Mouse (Mus musculus) neural tube, embryonic 12.5 days (tissue): ENCODE data around the gene Aloxe3. TPM values are rescaled to one million over a fixed set of nuclear protein-coding genes. Genes with fewer than 3 reads are reported as not detected.

Source experiments
- ATAC-seq: fragments of 200-750 bp; cut with Nextera tagmentation; 2 replicates; pipeline ENCODE4 v1.8.0; 2017; ENCODE audit warnings: low read depth, mild to moderate bottlenecking, moderate TSS enrichment, moderate library complexity; ENCODE audit not compliant: low FRiP score
- H3K27ac ChIP-seq: fragments of 300-500 bp; sonication (generic); 2 replicates; pipeline ENCODE4 v1.5.1; 2016
- H3K27me3 ChIP-seq: fragments of 300-500 bp; sonication (generic); replicated peaks from 2 replicates; pipeline ENCODE4 v1.6.1; 2016; ENCODE audit warnings: mild to moderate bottlenecking
- H3K36me3 ChIP-seq: fragments of 300-500 bp; sonication (generic); 2 replicates; pipeline ENCODE4 v1.6.1; 2016; ENCODE audit warnings: mild to moderate bottlenecking
- H3K4me1 ChIP-seq: fragments of 300-500 bp; sonication (generic); 2 replicates; pipeline ENCODE4 v1.6.1; 2016
- H3K4me2 ChIP-seq: fragments of 300-500 bp; sonication (generic); replicated peaks from 2 replicates; pipeline ENCODE4 v1.6.1; 2016; ENCODE audit warnings: mild to moderate bottlenecking
- H3K4me3 ChIP-seq: fragments of 300-500 bp; sonication (generic); 2 replicates; pipeline ENCODE4 v1.5.1; 2016
- H3K9ac ChIP-seq: fragments of 300-500 bp; sonication (generic); 2 replicates; pipeline ENCODE4 v1.6.1; 2016; ENCODE audit warnings: mild to moderate bottlenecking
- H3K9me3 ChIP-seq: fragments of 300-500 bp; sonication (generic); 2 replicates; pipeline ENCODE4 v1.6.1; 2016; ENCODE audit warnings: mild to moderate bottlenecking
- WGBS: fragments of 180-500 bp; shearing (Covaris S2); methylation state at CpG from one replicate; pipeline ENCODE4 v1.1.7; 2016; 5-methylcytosine and 5-hydroxymethylcytosine counted together
- polyA plus RNA-seq: library from polyadenylated mRNA; unstranded; fragments of >200 nt; fragmentation: Nextera tagmentation; extraction: Ambion mirVana; gene quantifications from 2 replicates; pipeline ENCODE4 v1.2.1, GENCODE M21; 2016

Gene Aloxe3
- polyA plus RNA-seq, 1 experiment from 2014 or later = not detected

DNA sequence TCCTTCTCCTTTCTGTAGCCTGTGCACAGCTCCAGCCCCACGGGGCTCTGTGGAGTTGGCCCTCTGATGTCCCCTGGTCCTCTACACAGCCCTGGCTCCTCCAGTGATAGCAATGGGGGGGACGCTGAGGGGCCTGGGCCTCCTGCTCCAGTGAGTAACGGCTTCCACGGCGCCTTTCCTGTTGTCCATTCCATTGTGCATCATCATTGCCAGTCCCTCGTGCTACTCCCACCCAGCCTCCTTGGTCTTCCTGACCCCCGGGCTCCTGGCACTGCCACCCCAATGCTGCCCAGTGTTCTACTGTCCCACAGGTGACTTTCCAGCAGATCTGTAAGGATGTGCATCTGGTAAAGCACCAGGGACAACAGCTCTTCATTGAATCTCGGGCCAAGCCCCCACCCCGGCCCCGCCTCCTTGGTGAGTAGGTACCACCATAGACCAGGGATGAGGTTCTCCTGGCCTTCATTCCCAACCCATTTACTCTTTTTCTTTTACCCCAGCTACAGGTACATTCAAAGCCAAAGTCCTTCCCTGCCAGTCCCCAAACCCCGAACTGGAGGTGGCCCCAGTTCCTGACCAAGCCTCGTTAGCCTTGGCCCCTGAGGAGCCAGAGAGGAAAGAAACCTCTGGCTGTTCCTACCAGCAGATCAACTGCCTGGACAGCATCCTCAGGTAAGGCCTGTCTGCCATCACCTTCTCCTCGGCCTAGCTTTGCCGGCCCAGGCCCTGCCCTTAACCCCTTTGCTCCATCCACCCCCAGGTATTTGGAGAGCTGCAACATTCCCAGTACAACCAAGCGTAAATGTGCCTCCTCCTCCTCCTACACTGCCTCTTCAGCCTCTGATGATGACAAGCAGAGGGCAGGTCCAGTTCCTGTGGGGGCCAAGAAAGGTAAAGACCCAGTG, 21.9 kb upstream of the Aloxe3 start:
- H3K27me3 ChIP-seq = no peaks in the 10 kb centered on the region
- peaks cover 18% of the 10 kb centered on the region for H3K4me1 ChIP-seq
- H3K36me3 ChIP-seq = peaks cover 82% of the 10 kb centered on the region
- H3K27ac ChIP-seq = no peak overlapping the region
- no peak overlapping the region for H3K9ac ChIP-seq
- H3K4me2 ChIP-seq = no peak overlapping the region
- H3K9me3 ChIP-seq = no peaks in the 10 kb centered on the region
- no peak for ATAC-seq
- 91% methylated on average over 15 of the region's 15 CpGs for WGBS
- H3K4me3 ChIP-seq = no peak overlapping the region

DNA sequence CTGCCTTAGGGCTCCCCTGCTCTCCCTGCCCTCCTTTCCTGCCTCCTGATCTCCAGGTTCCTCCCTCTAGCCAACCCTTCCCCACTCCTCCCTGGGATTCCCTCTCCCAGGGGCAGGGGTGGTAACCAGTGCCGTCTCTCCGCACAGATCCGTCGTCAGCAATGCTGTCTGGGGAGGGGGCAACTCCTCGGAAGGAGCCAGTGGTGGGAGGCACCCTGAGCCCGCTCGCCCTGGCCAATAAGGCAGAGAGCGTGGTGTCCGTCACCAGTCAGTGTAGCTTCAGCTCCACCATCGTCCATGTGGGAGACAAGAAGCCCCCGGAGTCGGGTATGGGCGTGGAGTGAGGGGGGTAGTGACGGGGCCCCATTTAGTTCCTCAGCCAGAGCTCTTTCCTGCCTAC, 21.2 kb upstream of the Aloxe3 start:
- no peak for ATAC-seq
- Histone ChIP-seq H3K4me3 (no peak overlapping the region), H3K36me3 (peaks cover 89% of the 10 kb centered on the region), H3K4me2 (no peak overlapping the region), H3K4me1 (peaks cover 12% of the 10 kb centered on the region), H3K9ac (no peak overlapping the region), H3K27me3 (no peaks in the 10 kb centered on the region), H3K27ac (no peak overlapping the region), H3K9me3 (no peaks in the 10 kb centered on the region)
- WGBS = 93% methylated on average over 14 of the region's 14 CpGs

DNA sequence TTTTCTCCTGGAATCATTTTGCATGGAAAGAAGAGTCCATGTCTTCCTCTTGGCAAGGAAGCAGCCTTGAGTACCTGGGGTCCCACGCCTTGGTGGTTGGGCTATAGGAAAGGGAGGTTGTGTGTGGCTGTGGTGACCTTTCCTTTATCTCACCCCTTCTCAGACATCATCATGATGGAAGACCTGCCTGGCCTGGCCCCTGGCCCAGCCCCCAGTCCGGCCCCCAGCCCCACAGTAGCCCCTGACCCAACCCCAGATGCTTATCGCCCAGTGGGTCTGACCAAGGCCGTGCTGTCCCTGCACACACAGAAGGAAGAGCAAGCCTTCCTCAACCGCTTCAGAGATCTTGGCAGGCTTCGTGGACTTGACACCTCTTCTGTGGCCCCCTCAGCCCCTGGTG, 20.5 kb upstream of the Aloxe3 start:
- Histone ChIP-seq H3K36me3 (peaks cover 90% of the 10 kb centered on the region), H3K27me3 (no peaks in the 10 kb centered on the region), H3K4me2 (no peak overlapping the region), H3K27ac (no peak overlapping the region), H3K4me1 (peaks cover 5% of the 10 kb centered on the region; the same call in 1 of the 2 replicates), H3K9ac (no peak overlapping the region), H3K4me3 (no peak overlapping the region), H3K9me3 (no peaks in the 10 kb centered on the region)
- 90% methylated on average over 6 of the region's 6 CpGs for WGBS
- no peak for ATAC-seq

DNA sequence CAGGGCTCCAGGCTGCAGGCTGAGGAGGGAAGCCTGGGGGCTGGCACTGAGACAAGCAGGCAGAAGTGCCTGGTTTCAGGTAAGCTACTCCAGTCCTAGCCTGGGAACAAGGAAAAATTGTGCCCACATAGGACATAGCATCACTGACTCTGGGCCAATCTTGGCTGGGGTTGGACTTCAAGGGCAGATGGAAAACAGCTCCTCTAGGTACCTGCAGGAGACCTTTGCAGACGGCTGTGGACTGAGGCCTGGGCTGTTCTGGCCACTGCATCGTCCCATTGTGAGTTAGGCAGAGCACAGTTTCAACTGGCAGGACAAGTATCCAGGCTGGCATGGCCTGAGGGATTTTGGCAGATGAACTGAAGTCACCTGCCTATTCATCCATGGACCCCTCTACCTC, 19.9 kb upstream of the Aloxe3 start:
- no peak overlapping the region for H3K4me3 ChIP-seq
- H3K36me3 ChIP-seq = peaks cover 87% of the 10 kb centered on the region
- WGBS = 81% methylated on average over 2 of the region's 2 CpGs

DNA sequence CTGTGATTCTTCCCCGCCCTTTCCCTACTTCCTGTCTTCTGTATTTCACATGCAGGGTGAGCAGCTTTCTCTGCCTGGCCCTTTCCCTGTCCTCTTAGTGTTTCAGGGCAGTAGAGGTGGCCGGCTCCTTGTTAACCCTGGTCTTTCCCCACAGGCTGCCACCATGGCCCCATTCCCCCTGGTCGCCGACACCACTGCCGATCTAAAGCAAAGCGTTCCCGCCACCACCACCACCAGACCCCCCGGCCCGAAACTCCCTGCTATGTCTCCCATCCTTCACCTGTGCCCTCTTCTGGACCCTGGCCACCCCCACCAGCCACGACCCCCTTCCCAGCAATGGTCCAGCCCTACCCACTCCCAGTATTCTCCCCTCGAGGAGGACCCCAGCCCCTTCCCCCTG, 19.4 kb upstream of the Aloxe3 start:
- Histone ChIP-seq H3K4me3 (no peak overlapping the region), H3K27ac (no peak overlapping the region), H3K9ac (no peak overlapping the region), H3K36me3 (peaks cover 82% of the 10 kb centered on the region), H3K9me3 (no peaks in the 10 kb centered on the region), H3K27me3 (no peaks in the 10 kb centered on the region), H3K4me1 (no peaks in the 10 kb centered on the region), H3K4me2 (no peak overlapping the region)
- WGBS = 94% methylated on average over 11 of the region's 11 CpGs
- no peak for ATAC-seq

More for the DNA sequence above, 19.9 kb upstream of the Aloxe3 start:
- no peak overlapping the region for H3K9ac ChIP-seq
- no peak for ATAC-seq
- no peaks in the 10 kb centered on the region for H3K4me1 ChIP-seq
- H3K4me2 ChIP-seq = no peak overlapping the region
- H3K27me3 ChIP-seq = no peaks in the 10 kb centered on the region
- no peak overlapping the region for H3K27ac ChIP-seq
- no peaks in the 10 kb centered on the region for H3K9me3 ChIP-seq

DNA sequence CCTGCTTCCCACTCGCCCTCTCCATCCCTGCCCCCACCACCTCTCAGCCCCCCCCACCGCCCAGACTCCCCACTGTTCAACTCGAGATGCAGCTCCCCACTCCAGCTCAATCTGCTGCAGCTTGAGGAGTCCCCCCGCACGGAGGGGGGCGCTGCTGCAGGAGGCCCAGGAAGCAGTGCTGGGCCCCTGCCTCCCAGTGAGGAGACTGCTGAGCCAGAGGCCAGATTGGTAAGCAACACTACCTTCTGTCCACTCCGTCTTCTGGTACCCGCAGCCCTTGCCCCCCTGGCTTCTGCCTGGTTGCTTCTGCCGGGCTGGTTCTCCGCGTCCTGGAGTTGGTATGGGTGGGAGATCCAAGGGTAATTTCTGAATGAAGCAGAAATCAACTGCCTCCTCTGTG, 18.9 kb upstream of the Aloxe3 start:
- 92% methylated on average over 11 of the region's 11 CpGs for WGBS
- H3K4me3 ChIP-seq = no peak overlapping the region
- H3K4me2 ChIP-seq = no peak overlapping the region
- no peaks in the 10 kb centered on the region for H3K27me3 ChIP-seq
- peaks cover 77% of the 10 kb centered on the region for H3K36me3 ChIP-seq
- no peak for ATAC-seq
- H3K27ac ChIP-seq = no peak overlapping the region
- no peak overlapping the region for H3K9ac ChIP-seq
- H3K4me1 ChIP-seq = no peaks in the 10 kb centered on the region
- no peaks in the 10 kb centered on the region for H3K9me3 ChIP-seq

DNA sequence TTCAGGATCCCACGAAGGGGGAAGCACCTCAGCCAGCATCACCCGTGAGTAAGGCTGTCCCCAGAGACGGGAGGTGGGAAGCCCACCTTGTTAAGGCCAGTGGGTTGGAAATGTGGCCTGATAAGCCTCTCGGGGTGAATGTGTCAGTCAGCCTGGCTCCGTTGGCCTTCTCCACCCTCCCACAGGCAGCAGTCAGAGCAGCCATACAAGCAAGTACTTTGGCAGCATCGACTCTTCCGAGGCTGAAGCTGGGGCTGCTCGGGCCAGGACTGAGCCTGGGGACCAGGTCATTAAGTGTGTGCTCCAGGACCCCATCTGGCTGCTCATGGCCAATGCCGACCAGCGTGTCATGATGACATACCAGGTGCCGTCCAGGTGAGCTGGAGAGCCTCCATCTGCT, 18.0 kb upstream of the Aloxe3 start:
- Histone ChIP-seq H3K9ac (no peak overlapping the region), H3K9me3 (no peaks in the 10 kb centered on the region), H3K4me2 (no peak overlapping the region), H3K36me3 (peaks cover 69% of the 10 kb centered on the region), H3K4me1 (no peaks in the 10 kb centered on the region), H3K27me3 (no peaks in the 10 kb centered on the region), H3K4me3 (no peak overlapping the region), H3K27ac (no peak overlapping the region)
- ATAC-seq = no peak
- 92% methylated on average over 11 of the region's 11 CpGs for WGBS

DNA sequence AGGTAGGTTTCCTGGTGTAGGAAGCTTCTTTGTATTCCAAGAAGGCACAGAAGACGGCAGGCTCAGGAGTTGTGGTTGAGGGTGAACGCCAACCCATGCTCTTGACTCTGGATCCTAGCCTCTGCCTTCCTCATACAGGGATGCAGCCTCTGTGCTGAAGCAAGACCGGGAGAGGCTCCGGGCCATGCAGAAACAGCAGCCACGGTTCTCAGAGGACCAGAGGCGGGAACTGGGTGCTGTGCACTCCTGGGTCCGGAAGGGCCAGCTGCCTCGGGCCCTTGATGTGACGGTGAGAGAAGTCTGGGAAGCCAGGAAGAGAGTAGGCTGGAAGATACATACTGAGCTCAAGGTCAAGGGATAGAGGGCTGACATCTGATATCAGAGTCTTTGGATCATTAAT, 17.5 kb upstream of the Aloxe3 start:
- Histone ChIP-seq H3K9me3 (no peaks in the 10 kb centered on the region), H3K27me3 (no peaks in the 10 kb centered on the region), H3K36me3 (peaks cover 63% of the 10 kb centered on the region), H3K9ac (no peak overlapping the region), H3K4me3 (no peak overlapping the region), H3K27ac (no peak overlapping the region), H3K4me1 (no peaks in the 10 kb centered on the region), H3K4me2 (no peak overlapping the region)
- no peak for ATAC-seq
- WGBS = 94% methylated on average over 9 of the region's 9 CpGs

DNA sequence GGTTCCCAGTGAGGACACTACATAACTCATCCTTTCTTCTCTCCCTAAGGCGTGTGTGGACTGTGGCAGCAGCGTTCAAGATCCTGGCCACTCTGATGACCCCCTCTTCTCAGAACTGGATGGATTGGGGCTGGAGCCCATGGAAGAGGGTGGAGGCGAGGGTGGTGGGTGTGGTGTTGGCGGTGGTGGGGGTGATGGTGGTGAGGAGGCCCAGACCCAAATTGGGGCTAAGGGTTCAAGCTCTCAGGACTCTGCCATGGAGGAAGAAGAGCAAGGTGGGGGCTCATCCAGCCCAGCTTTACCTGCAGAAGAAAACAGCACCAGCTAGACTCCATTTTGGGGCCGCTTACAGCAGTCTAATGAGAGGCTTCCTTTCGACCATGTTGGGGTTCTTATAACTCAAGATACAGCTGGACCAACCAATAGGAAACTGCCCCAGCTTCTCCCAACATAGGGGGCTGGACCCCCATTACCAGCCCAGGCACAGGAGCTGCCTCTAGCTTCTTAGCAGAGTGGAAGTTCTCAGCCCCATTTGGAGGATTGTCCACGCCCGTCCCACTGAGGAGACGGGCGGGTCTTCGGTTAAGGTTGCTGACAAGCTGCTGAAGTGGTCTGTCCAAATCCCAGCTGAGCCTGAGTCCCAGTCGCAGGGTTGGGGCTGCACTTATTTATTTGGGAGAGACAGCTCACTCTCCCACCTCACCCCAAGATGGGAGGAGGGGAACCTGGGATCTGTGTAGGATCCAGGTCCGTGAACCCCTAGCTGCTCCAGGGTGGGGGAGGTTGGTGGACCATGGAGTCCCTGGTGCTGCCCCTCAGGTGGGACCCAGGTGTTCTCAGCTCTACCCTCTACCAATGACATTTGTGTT, 16.4 kb upstream of the Aloxe3 start:
- H3K36me3 ChIP-seq = peaks cover 53% of the 10 kb centered on the region
- no peaks in the 10 kb centered on the region for H3K9me3 ChIP-seq
- no peak overlapping the region for H3K9ac ChIP-seq
- no peak overlapping the region for H3K27ac ChIP-seq
- H3K27me3 ChIP-seq = no peaks in the 10 kb centered on the region
- no peaks in the 10 kb centered on the region for H3K4me1 ChIP-seq
- 83% methylated on average over 13 of the region's 13 CpGs for WGBS
- ATAC-seq = no peak
- H3K4me2 ChIP-seq = no peak overlapping the region
- no peak overlapping the region for H3K4me3 ChIP-seq

DNA sequence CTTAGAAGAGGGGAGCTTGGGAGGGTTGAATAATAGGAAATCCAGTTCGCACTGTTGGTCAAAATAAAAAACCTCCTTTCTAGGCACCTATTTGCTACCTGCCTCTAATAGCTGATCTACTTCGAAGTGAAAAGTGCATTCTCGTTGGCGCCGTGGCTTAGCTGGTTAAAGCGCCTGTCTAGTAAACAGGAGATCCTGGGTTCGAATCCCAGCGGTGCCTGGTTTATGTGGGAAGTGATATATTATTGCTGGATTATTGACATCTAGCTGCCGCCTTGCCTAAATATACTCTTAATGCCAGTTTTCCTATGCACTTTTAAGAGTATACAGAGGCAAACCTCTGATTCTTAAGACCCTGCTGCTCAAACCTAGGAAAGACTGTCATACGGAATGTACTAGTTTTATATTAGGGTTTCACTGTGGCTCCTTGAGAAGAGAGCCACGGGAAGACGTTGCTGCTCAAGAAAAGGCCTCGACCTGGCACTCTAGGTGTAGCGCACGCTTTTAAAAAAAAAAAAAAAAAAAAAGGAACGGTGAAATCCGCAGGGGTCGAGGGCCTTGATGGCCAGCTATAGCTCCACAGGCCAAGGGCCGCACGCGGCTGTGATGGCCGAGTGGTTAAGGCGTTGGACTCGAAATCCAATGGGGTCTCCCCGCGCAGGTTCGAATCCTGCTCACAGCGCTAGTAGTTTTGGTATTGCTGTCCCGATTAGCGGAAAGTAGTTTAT, 15.2 kb upstream of the Aloxe3 start:
- peaks cover 41% of the 10 kb centered on the region for H3K36me3 ChIP-seq
- H3K4me1 ChIP-seq = no peaks in the 10 kb centered on the region
- H3K4me2 ChIP-seq = peak overlapping the region; percentile 56
- H3K27ac ChIP-seq = no peak overlapping the region
- H3K27me3 ChIP-seq = no peaks in the 10 kb centered on the region; the same call in 1 of the 2 replicates
- no peaks in the 10 kb centered on the region for H3K9me3 ChIP-seq
- 0 out of 2 replicates have a peak, but pooled peaks have one; percentile 29 for ATAC-seq
- peak overlapping the region; percentile 39 for H3K4me3 ChIP-seq
- WGBS = under 1% methylated on average over 30 of the region's 30 CpGs
- no peak overlapping the region; the same call in 1 of the 2 replicates for H3K9ac ChIP-seq

DNA sequence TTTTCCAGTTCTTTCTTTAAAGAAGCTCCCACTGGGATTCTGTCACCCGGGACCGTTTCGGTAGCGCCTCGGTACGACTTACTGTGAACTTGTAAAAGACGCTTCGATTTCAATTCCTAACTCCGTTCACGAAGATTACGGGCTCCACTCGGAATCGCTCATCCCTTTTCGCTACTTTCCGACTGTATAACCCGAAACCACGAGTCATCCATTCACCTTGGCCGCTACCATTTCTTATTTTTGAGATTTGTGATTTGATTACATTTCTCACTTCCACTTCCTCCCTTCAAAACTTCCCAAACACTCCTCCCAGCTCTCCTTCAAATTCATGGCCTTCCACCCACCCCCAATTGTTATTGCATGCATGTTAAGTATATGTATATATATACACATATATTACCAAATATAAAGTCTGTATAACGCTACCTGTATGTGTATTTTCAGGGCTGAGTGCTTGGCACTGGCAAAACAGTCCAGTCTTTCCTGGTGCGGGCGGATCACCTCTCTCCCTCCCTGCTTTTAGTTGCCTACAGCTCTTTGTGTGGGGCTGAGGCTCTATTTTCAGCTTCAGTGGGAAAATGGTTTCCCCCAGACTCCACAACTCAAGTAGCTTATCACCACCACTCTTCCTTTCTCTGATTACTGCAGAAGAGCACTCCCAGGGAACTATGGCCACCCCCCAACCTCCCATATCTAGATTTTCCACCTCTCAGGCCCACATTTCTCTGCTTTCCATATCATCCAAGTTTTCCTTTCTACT, 14.5 kb upstream of the Aloxe3 start:
- no peak overlapping the region; the same call in 1 of the 2 replicates for H3K9ac ChIP-seq
- H3K27ac ChIP-seq = no peak overlapping the region
- no peaks in the 10 kb centered on the region for H3K4me1 ChIP-seq
- peak overlapping the region; percentile 56 for H3K4me2 ChIP-seq
- no peaks in the 10 kb centered on the region for H3K9me3 ChIP-seq
- 9% methylated on average over 21 of the region's 21 CpGs for WGBS
- ATAC-seq = no peak
- H3K4me3 ChIP-seq = peak overlapping the region; percentile 39
- H3K36me3 ChIP-seq = peaks cover 34% of the 10 kb centered on the region
- no peaks in the 10 kb centered on the region; the same call in 1 of the 2 replicates for H3K27me3 ChIP-seq
